Mouse (Mus musculus) spleen, adult 2 months (tissue): ENCODE measurements around the gene Rnf38.

Experiments
- CTCF ChIP-seq: fragments of 200-500 bp; IDR thresholded peaks from 2 replicates; pipeline ENCODE4 v1.5.1; 2011; ENCODE audit warnings: mild to moderate bottlenecking, inconsistent platforms; ENCODE audit not compliant: insufficient read depth, insufficient read length, insufficient replicate concordance; ENCODE audit errors: extremely low read depth
- POLR2A ChIP-seq: fragments of 200-500 bp; IDR thresholded peaks from 2 replicates; pipeline ENCODE4 v1.6.1; 2011; ENCODE audit warnings: low read depth, low read length, inconsistent platforms

DNA sequence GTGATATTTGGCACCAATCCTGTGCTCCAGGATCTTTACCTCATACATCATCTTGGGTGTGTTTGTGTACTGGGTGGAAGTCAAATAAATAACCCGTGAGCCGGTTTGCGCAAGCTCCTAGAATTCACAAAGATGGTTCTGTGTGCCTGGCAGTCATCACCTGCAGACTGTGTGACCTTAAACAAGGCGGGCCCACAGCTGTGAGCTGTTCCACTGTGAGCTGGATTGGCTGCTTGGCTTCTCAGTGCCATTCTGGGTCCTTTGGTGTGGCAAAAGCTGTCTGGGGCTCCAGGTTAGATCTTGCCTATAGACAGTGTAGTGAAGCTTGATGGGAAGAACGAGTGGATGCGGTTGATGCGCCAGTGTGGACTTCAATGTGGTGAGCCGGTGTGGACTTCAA, 130.0 kb downstream of the Rnf38 start:
- TF ChIP-seq CTCF (no peak), POLR2A (no peak)
